Mouse (Mus musculus) left cerebral cortex, adult 2 months (tissue): ENCODE data around the gene Ctnnd2. TPM values are rescaled to one million over a fixed set of nuclear protein-coding genes. Genes with fewer than 3 reads are reported as not detected.
A peak's percentile ranks its signal among the peaks of the same experiment; 100 is the strongest.

Source experiments
- DNase-seq, 2 experiments: peaks; one replicate each; pipeline ENCODE4 v3.0.0; 2021 to 2022; ENCODE audit warnings: low spot score in 2 of 2, mixed read lengths in 1 of 2; ENCODE audit errors: extremely low spot score in 1 of 2
- H3K27ac ChIP-seq: fragments of 200-600 bp; 2 replicates; pipeline ENCODE4 v1.8.1; 2022
- H3K4me3 ChIP-seq: fragments of 200-600 bp; 2 replicates; pipeline ENCODE4 v1.8.1; 2022
- CTCF ChIP-seq: fragments of 200-600 bp; IDR thresholded peaks from 2 replicates; pipeline ENCODE4 v1.8.1; 2022; ENCODE audit warnings: antibody characterized with exemption, mild to moderate bottlenecking, moderate library complexity
- intact Hi-C: fragments of 180-260 bp; cut with DNase I; formaldehyde crosslinking; loops from one replicate; pipeline ENCODE4 v1.15.1; 2025
- total RNA-seq, 2 experiments: library from RNA; stranded (reverse); gene quantifications; 2 replicates each; pipeline ENCODE4 v1.2.3; 2021

The Ctnnd2 gene
- total RNA-seq, 2 experiments from 2014 or later: 274 to 276 TPM

DNA sequence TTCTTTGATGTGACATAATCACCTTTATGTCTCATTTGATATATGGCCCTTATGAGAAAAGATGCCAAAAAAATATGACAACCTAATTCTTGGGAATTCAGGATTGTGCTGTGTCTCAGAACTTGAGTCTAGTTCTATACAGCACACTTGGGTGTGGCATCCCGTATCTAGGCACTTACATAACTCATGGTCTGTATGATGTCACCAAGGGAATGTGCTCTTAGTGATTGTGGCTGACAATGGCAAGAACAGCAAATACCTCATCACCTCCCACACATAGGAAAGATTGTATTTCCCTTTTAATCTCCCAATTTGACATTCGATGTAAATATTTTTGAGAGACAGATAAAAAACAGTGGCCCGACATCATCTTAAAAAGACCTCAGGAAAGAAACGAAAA is 509.5 kb downstream of the Ctnnd2 start:
- intact Hi-C loops: no loop called here
- peak overlapping the region; percentile 9; the same call in 1 of the 2 replicates for H3K4me3 ChIP-seq
- no peak for TF ChIP-seq CTCF
- no peak for DNase-seq
- H3K27ac ChIP-seq: peak overlapping the region; percentile 53

DNA sequence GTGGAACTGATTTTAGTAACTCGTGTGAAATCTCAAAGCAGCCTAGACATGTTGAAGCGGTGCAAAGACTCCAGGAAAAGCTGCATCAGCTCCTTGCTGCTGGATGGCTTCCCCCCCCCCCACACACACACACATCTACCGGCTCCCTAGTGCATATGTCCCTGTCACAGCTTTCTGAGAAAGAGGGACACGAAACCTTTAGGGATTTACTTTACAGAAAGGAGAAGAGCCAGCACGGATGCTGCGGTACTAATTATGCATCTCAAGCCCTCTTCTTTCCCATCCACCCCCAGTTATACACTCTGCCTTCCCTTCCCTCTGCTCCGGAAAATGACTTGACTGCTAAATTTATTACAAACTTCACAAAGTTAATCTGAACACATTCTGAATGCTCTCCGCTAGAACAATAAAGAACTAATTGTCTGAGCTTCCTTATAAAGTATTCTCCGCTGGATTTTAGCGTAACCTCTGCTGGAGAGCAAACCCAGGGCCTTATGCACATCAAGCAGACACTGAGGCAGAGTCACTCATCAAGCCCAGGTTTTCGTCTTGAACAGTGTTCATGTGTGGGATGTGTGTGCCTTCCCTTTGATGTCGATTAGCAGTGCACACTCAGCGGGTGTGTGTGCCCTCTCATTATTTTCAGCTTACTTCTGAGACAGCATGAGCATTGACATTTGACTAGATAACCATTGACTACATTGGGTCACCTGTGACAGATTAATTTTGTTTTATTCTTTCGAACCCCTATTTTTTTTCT is 510.1 kb downstream of the Ctnnd2 start:
- H3K4me3 ChIP-seq: peak overlapping the region; percentile 9; the same call in 1 of the 2 replicates
- intact Hi-C loops: no loop called here
- peak overlapping the region; percentile 53 for H3K27ac ChIP-seq
- no peak for DNase-seq
- TF ChIP-seq CTCF: no peak

DNA sequence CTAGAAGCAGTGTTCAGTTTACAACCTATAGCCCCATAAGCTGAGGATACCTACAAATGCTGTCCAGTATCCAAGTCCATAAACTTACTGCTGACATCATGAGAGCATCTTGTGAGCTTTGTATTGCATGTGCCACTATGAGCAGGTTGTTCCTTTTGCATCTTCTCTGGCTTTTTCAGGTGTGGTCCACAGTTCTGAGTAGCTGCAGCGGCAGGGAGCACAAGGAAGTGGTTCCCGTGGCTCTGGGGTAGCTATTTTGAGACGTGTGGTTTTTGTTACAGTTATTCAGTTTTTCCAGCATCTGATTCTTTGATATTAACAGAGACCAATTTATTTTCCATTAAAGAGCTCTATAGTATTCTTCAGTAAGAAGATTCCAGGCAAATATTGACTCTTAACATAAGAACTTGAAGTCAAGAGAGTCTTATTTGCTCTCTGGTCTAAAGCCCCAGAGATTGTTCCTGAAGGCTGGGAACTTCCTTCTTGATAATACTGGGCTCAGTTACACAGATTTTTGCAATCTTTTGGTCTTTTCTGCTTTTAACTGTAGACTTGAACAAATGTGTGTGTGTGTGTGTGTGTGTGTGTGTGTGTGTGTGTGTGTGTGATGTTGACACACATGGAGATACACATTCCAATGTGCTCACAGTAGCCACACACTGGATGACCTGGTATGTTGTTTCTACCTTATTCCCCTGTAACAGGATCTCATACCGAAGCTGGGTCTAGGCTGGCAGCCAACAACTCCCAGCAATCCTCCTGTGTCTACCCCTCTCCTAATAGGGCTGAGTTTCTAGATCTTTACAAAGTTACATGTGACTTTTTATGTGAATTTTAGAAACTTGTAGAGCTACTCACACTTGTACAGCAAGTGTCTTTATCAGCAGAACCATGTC is 514.1 kb downstream of the Ctnnd2 start:
- TF ChIP-seq CTCF: no peak
- intact Hi-C loops: no loop called here
- Histone ChIP-seq H3K4me3 (no peak overlapping the region), H3K27ac (no peak overlapping the region)
- no peak for DNase-seq

DNA sequence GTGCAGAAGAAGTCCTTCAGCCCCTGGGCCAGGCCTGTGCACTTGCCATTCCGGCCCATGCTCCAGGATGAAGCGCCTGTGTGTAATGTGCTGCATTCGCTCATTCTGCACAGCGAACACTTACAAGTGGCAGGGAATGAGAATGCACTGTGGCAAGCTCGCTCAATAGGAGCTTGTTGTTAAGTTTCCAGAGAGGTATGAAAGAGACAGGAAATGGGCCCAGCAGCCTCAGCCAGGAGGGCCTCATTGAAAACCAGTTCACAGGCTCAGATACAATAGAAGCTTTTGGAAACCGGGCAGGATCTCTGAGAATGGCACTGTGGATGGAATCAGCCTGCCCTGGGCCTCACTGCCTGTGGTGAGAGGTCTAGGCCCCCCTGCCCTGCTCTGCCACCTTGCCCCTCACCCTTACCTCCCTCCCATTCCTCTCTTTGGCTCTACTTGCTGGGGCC is 521.4 kb downstream of the Ctnnd2 start:
- intact Hi-C loops: no loop called here
- DNase-seq: peak in 1 of 2 experiments; percentile 52

DNA sequence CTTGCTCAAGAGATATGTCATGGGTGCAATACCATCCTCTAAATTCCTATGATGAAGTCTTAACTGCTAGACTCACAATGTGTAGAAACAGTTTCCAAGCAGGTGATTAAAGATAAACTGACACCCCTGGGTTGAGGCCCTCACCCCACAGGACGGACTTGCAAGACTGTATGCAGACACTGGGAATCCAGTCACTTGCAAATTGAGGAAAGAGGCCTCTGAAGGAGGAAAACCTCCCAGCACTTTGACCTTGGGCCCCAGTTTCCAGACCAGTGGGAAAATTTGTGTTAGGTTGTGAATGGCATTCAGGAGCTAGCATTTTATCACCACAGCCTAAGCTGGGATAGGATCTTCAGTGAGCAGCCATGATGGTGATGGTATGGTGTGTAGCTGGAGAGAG is 521.9 kb downstream of the Ctnnd2 start:
- Histone ChIP-seq H3K4me3 (no peak overlapping the region), H3K27ac (peak overlapping the region; percentile 53)
- no peak for TF ChIP-seq CTCF
- intact Hi-C loops: no loop called here
- no peak for DNase-seq

More for the DNA sequence above, 521.4 kb downstream of the Ctnnd2 start:
- peak; percentile 16 for TF ChIP-seq CTCF
- Histone ChIP-seq H3K27ac (peak overlapping the region; percentile 53; the same call in 1 of the 2 replicates), H3K4me3 (no peak overlapping the region)

DNA sequence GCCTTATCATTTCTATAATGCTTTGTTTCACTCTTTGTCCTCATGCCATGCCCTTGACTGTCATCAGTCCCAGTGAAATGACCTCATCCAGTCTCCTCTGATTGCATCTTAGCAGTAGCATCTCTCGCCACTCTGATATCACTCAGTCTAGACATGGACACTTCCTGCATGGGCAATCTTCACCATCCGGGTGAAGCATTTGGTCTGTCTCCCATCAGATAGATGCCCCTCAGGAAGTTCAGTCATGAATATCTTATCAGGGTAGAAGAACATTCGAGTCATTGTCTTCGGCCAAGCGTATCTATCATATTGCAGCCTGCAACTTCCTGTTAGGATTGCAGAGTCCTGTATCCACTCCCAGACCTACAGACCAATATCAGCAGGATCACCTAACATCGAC is 523.5 kb downstream of the Ctnnd2 start:
- intact Hi-C loops: no loop called here
- no peak for DNase-seq
- no peak for TF ChIP-seq CTCF
- H3K4me3 ChIP-seq: no peak overlapping the region
- no peak overlapping the region for H3K27ac ChIP-seq

DNA sequence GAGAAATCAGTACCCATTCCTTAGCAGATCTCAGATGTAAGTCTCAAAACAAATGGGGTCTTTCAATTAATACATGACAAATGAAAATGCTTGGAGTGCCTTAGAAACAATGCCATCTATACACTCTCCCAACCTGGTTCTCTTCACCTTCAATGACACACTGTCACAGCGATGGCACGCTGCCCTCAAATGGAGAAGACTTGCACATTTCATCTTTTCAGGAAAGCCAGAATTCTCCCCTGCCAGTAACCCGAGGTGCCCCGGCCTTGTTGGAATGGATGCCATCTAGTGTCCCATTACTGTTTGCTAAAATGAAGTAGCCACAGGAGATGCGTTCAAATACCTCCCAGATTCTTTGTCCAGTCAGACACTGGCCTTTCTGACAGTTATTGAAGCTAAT is 525.0 kb downstream of the Ctnnd2 start:
- DNase-seq: no peak
- Histone ChIP-seq H3K4me3 (no peak overlapping the region), H3K27ac (peak overlapping the region; percentile 36; the same call in 1 of the 2 replicates)
- intact Hi-C loops: no loop called here
- no peak for TF ChIP-seq CTCF

DNA sequence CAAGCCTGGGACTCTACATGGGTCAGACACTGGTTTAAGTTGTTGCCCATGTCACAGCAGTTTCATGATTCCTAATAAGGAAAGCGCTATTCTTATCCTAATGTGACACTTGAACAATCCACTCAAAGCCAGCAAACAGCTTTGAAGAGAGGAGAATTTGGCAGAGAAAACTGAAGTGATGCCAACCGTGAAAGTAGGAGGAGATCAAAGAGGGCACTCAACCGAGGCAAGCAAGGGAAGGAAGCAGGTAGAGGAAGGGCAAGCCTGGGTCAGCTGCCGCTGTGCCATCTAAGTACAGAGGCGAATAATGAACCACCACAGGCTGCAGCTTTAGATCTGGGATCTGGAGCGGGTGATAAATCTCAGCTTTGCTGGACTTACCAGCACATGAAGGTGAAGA is 528.4 kb downstream of the Ctnnd2 start:
- no peak for DNase-seq
- no peak overlapping the region for H3K4me3 ChIP-seq
- no peak overlapping the region for H3K27ac ChIP-seq
- TF ChIP-seq CTCF: no peak
- intact Hi-C loops: no loop called here

DNA sequence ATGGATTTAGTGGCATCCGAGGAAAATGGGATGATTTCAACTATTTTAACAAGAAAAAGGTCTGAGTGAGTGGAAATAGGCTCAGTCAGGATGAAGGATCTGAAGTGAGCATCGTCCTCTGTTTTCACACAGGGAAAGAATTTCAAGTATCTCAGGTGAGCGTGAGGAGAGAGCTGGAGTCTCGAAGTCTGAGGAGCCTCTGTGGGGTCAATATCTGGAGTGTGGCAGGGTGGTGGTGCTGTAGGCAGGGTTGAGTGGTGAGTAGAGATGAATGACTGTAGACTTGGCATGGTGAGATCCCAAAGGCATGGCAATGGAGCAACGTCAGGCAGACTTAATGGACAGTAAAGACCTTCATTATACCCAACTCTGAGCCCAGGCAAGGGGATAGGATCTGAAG is 529.2 kb downstream of the Ctnnd2 start:
- intact Hi-C loops: no loop called here
- Histone ChIP-seq H3K27ac (no peak overlapping the region), H3K4me3 (no peak overlapping the region)
- TF ChIP-seq CTCF: no peak
- DNase-seq: no peak

DNA sequence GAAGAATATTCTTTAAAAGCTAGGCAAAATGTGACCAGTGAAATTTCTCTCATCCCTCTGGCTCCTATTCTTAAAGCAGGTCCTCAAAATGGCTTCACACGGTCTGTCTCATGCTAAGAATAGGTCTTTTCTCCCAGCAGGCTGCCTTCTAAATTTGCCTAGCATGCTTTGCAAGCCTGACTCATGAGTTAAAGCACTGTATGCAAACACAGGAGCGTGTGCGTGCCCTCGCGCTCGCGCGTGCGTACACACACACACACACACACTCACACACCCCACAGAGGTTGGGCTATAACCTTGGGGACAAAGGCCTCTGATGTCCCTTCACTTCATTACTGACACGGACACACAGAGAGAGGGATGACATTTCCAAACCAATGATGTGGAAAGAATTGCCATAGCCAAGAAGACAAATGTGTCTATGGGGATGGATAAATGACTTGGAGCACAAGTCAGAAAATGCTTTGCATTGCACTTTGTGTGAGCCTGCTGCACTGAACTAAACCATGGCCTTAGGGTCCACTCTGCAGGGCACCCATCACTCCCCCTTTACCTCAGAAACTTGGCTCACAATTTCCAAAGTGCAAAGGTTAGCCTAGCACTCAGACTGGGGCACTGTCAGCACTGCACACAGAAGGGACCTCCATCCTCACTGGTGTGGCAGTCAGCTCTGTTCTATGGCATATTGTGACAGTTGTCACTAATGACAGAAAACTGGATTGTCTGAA is 536.8 kb downstream of the Ctnnd2 start:
- intact Hi-C loops: no loop called here
- TF ChIP-seq CTCF: no peak
- Histone ChIP-seq H3K4me3 (no peak overlapping the region), H3K27ac (peak overlapping the region; percentile 75)
- peak; percentile 31 to 36 for DNase-seq

DNA sequence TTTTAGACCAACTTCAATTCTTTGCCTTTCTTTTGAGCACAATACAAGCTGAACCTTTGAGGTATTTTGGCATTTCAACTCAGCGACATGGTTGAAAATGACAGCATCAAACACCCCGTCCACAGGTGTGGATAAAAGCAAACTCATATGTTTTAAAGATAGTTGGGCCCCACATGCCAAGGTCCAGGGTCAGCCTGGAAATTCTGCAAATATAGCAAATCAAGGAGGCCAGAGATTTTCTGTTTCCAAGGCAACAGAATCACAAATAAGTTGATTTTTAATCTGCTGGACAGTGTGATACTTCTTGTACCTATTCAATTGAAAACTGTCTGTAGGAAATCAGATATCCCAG is 537.3 kb downstream of the Ctnnd2 start:
- DNase-seq: no peak
- no peak overlapping the region for H3K27ac ChIP-seq
- no peak overlapping the region for H3K4me3 ChIP-seq
- TF ChIP-seq CTCF: no peak
- intact Hi-C loops: no loop called here

DNA sequence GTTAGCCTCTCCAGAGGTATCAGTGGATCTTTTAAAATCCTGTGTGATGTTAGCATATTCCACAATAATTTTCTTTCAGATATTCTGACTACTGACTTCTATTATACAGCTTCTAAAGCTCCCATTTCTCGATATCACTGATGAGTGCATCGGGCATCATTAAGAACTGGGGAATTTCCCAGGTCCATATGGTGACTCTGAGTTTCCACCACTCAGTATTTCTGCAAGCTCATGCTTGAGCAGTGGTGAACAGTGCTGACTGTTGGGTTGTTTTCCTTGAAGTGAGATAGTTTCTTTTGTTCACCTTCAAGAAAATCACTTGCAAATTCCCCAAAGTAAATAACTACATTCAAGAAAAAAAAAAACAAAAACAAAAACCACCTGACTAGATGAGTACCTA is 542.4 kb downstream of the Ctnnd2 start:
- no peak for TF ChIP-seq CTCF
- H3K4me3 ChIP-seq: no peak overlapping the region
- no peak overlapping the region for H3K27ac ChIP-seq
- DNase-seq: no peak
- intact Hi-C loops: no loop called here
